Mouse (Mus musculus): ENCODE data around the gene Lcn5. TPM values are rescaled to one million over a fixed set of nuclear protein-coding genes. Genes with fewer than 3 reads are reported as not detected.
"Not testable (repeated sequence)": the region's sequence is repeated elsewhere in the genome, so short reads cannot be mapped to it uniquely, and the experiment has no call there.

The Lcn5 gene
- polyA plus RNA-seq, 1 experiment from 2014 or later: not detected

- DNase-seq (ENCODE audit: low spot score): peak; percentile 92
- H3K4me3 ChIP-seq (ENCODE audit: low read depth, low read length): peak within 1 kb of the TSS; percentile 81
- no peaks in the 10 kb centered on the region for H3K27me3 ChIP-seq (ENCODE audit: control insufficient read depth, insufficient read depth, low read length)
- peak; percentile 95 for ATAC-seq (replicated peaks; ENCODE audit: insufficient number of reproducible peaks, low FRiP score, low TSS enrichment, low read depth)
- H3K9ac ChIP-seq (replicated peaks; ENCODE audit: low read length): peak within 1 kb of the TSS; percentile 74
- under 1% methylated on average over 69 of the region's 78 CpGs for WGBS
- no peaks in the 10 kb centered on the region for H3K36me3 ChIP-seq (replicated peaks; ENCODE audit: control insufficient read depth, insufficient read depth, low read depth, low read length)
- peak within 1 kb of the TSS; percentile 91 for H3K4me2 ChIP-seq (ENCODE audit: low read depth, low read length)
- no peaks in the 10 kb centered on the region for H3K4me1 ChIP-seq (ENCODE audit: control insufficient read depth, insufficient read depth, low read length)
- peak within 1 kb of the TSS; percentile 56 for H3K27ac ChIP-seq (replicated peaks; ENCODE audit: low read depth, low read length)
- no peaks in the 10 kb centered on the region for H3K9me3 ChIP-seq (replicated peaks; ENCODE audit: control insufficient read depth, low read length)
These were observed 49.1 kb downstream of the Lcn5 start, which contains the start of gene Bmyc for GRCm38 (mm10) chr2:25706643-25707481. Bmyc (plus strand) TSS chr2:25706739.

- ATAC-seq (replicated peaks; ENCODE audit: insufficient number of reproducible peaks, low FRiP score, low TSS enrichment, low read depth) (no peak), DNase-seq (ENCODE audit: low spot score) (peak; percentile 56)
- H3K9ac ChIP-seq (replicated peaks; ENCODE audit: low read length): no peak overlapping the region
- no peak overlapping the region for H3K27ac ChIP-seq (replicated peaks; ENCODE audit: low read depth, low read length)
- H3K4me3 ChIP-seq (ENCODE audit: low read depth, low read length): no peak overlapping the region
- H3K4me2 ChIP-seq (ENCODE audit: low read depth, low read length): no peak overlapping the region
- WGBS: 69% methylated on average over 2 of the region's 2 CpGs
- H3K36me3 ChIP-seq (replicated peaks; ENCODE audit: control insufficient read depth, insufficient read depth, low read depth, low read length): no peaks in the 10 kb centered on the region
- H3K27me3 ChIP-seq (ENCODE audit: control insufficient read depth, insufficient read depth, low read length): no peaks in the 10 kb centered on the region
- H3K9me3 ChIP-seq (replicated peaks; ENCODE audit: control insufficient read depth, low read length): no peaks in the 10 kb centered on the region
- H3K4me1 ChIP-seq (ENCODE audit: control insufficient read depth, insufficient read depth, low read length): no peaks in the 10 kb centered on the region
These were observed 50.4 kb downstream of the Lcn5 start for GRCm38 (mm10) chr2:25708121-25708520.

- 97% methylated on average over 1 of the region's 1 CpGs for WGBS
- not testable (repeated sequence) for ATAC-seq (replicated peaks; ENCODE audit: insufficient number of reproducible peaks, low FRiP score, low TSS enrichment, low read depth); H3K4me1 ChIP-seq (ENCODE audit: control insufficient read depth, insufficient read depth, low read length); H3K4me2 ChIP-seq (ENCODE audit: low read depth, low read length); H3K4me3 ChIP-seq (ENCODE audit: low read depth, low read length); H3K36me3 ChIP-seq (replicated peaks; ENCODE audit: control insufficient read depth, insufficient read depth, low read depth, low read length); H3K27ac ChIP-seq (replicated peaks; ENCODE audit: low read depth, low read length); H3K27me3 ChIP-seq (ENCODE audit: control insufficient read depth, insufficient read depth, low read length); DNase-seq (ENCODE audit: low spot score); H3K9ac ChIP-seq (replicated peaks; ENCODE audit: low read length); H3K9me3 ChIP-seq (replicated peaks; ENCODE audit: control insufficient read depth, low read length)
These were observed 51.3 kb downstream of the Lcn5 start for GRCm38 (mm10) chr2:25709056-25709455.

GRCm38 (mm10) chr2:25709791-25710190, 52.0 kb downstream of the Lcn5 start:
- not testable (repeated sequence) for H3K4me3 ChIP-seq (ENCODE audit: low read depth, low read length); H3K9me3 ChIP-seq (replicated peaks; ENCODE audit: control insufficient read depth, low read length); ATAC-seq (replicated peaks; ENCODE audit: insufficient number of reproducible peaks, low FRiP score, low TSS enrichment, low read depth); H3K27me3 ChIP-seq (ENCODE audit: control insufficient read depth, insufficient read depth, low read length); H3K9ac ChIP-seq (replicated peaks; ENCODE audit: low read length); H3K36me3 ChIP-seq (replicated peaks; ENCODE audit: control insufficient read depth, insufficient read depth, low read depth, low read length); H3K4me1 ChIP-seq (ENCODE audit: control insufficient read depth, insufficient read depth, low read length); H3K27ac ChIP-seq (replicated peaks; ENCODE audit: low read depth, low read length); DNase-seq (ENCODE audit: low spot score); H3K4me2 ChIP-seq (ENCODE audit: low read depth, low read length)
- WGBS: 68% methylated on average over 2 of the region's 2 CpGs

Other genes with a start within 250 kb of the Lcn5 start
- not detected in 2 replicates for gene Fut7, start 234.7 kb upstream of the Lcn5 start, polyA plus RNA-seq (2014; fragmentation: Nextera tagmentation; extraction: Ambion mirVana)
- 2.2 TPM in 2 replicates for gene Abca2, start 229.2 kb upstream of the Lcn5 start, polyA plus RNA-seq (2014; fragmentation: Nextera tagmentation; extraction: Ambion mirVana)
- gene Clic3, start 201.1 kb upstream of the Lcn5 start, polyA plus RNA-seq (2014; fragmentation: Nextera tagmentation; extraction: Ambion mirVana): 0.71 TPM in 1 of 2 replicates, not detected in the other
- 12.4 and 14.3 TPM in 2 replicates for gene Paxx, start 196.9 kb upstream of the Lcn5 start, polyA plus RNA-seq (2014; fragmentation: Nextera tagmentation; extraction: Ambion mirVana)
- gene Ptgds, start 187.9 kb upstream of the Lcn5 start, polyA plus RNA-seq (2014; fragmentation: Nextera tagmentation; extraction: Ambion mirVana): 0.26 and 0.28 TPM in 2 replicates
- not detected in 2 replicates for gene Lcn12, start 164.0 kb upstream of the Lcn5 start, polyA plus RNA-seq (2014; fragmentation: Nextera tagmentation; extraction: Ambion mirVana)
- gene Fbxw5, start 157.2 kb upstream of the Lcn5 start, polyA plus RNA-seq (2014; fragmentation: Nextera tagmentation; extraction: Ambion mirVana): 51.1 and 56.4 TPM in 2 replicates
- gene C8g, start 156.2 kb upstream of the Lcn5 start, polyA plus RNA-seq (2014; fragmentation: Nextera tagmentation; extraction: Ambion mirVana): 3.8 and 4.3 TPM in 2 replicates
- 35.6 and 36.0 TPM in 2 replicates for gene Traf2, start 111.0 kb upstream of the Lcn5 start, polyA plus RNA-seq (2014; fragmentation: Nextera tagmentation; extraction: Ambion mirVana)
- gene Edf1, start 100.1 kb upstream of the Lcn5 start, polyA plus RNA-seq (2014; fragmentation: Nextera tagmentation; extraction: Ambion mirVana): 336 and 375 TPM in 2 replicates
- gene Mamdc4, start 83.1 kb upstream of the Lcn5 start, polyA plus RNA-seq (2014; fragmentation: Nextera tagmentation; extraction: Ambion mirVana): 1.2 and 8.5 TPM in 2 replicates
- 145 and 157 TPM in 2 replicates for gene Phpt1, start 82.7 kb upstream of the Lcn5 start, polyA plus RNA-seq (2014; fragmentation: Nextera tagmentation; extraction: Ambion mirVana)
- 0.07 and 0.25 TPM in 2 replicates for gene Ajm1, start 76.2 kb upstream of the Lcn5 start, polyA plus RNA-seq (2014; fragmentation: Nextera tagmentation; extraction: Ambion mirVana)
- gene Rabl6, start 49.4 kb upstream of the Lcn5 start, polyA plus RNA-seq (2014; fragmentation: Nextera tagmentation; extraction: Ambion mirVana): 44.3 and 46.0 TPM in 2 replicates
- gene Ccdc183, start 40.3 kb upstream of the Lcn5 start, polyA plus RNA-seq (2014; fragmentation: Nextera tagmentation; extraction: Ambion mirVana): 0.15 and 0.18 TPM in 2 replicates
- 17.5 and 18.7 TPM in 2 replicates for gene Tmem141, start 35.9 kb upstream of the Lcn5 start, polyA plus RNA-seq (2014; fragmentation: Nextera tagmentation; extraction: Ambion mirVana)
- 0.52 and 0.81 TPM in 2 replicates for gene Fcna, start 29.9 kb upstream of the Lcn5 start, polyA plus RNA-seq (2014; fragmentation: Nextera tagmentation; extraction: Ambion mirVana)
- gene Lcn8, start 4.8 kb upstream of the Lcn5 start, polyA plus RNA-seq (2014; fragmentation: Nextera tagmentation; extraction: Ambion mirVana): not detected in 2 replicates
- gene Lcn6, start 18.8 kb downstream of the Lcn5 start, polyA plus RNA-seq (2014; fragmentation: Nextera tagmentation; extraction: Ambion mirVana): not detected in 2 replicates
- gene Lcn10, start 24.8 kb downstream of the Lcn5 start, polyA plus RNA-seq (2014; fragmentation: Nextera tagmentation; extraction: Ambion mirVana): not detected in 2 replicates
- gene Obp2a, start 42.1 kb downstream of the Lcn5 start, polyA plus RNA-seq (2014; fragmentation: Nextera tagmentation; extraction: Ambion mirVana): not detected in 2 replicates
- 66.2 and 72.5 TPM in 2 replicates for gene Bmyc, start 48.8 kb downstream of the Lcn5 start, polyA plus RNA-seq (2014; fragmentation: Nextera tagmentation; extraction: Ambion mirVana)
- not detected in 2 replicates for gene Obp2b, start 79.1 kb downstream of the Lcn5 start, polyA plus RNA-seq (2014; fragmentation: Nextera tagmentation; extraction: Ambion mirVana)
- gene Lcn3, start 107.6 kb downstream of the Lcn5 start, polyA plus RNA-seq (2014; fragmentation: Nextera tagmentation; extraction: Ambion mirVana): not detected in 2 replicates
- gene Lcn11, start 119.1 kb downstream of the Lcn5 start, polyA plus RNA-seq (2014; fragmentation: Nextera tagmentation; extraction: Ambion mirVana): not detected in 2 replicates
- gene Gm13539, start 124.3 kb downstream of the Lcn5 start, polyA plus RNA-seq (2014; fragmentation: Nextera tagmentation; extraction: Ambion mirVana): not detected in 2 replicates
- not detected in 2 replicates for gene Glt6d1, start 157.9 kb downstream of the Lcn5 start, polyA plus RNA-seq (2014; fragmentation: Nextera tagmentation; extraction: Ambion mirVana)
- not detected in 2 replicates for gene Lcn9, start 165.2 kb downstream of the Lcn5 start, polyA plus RNA-seq (2014; fragmentation: Nextera tagmentation; extraction: Ambion mirVana)
- not detected in 2 replicates for gene Sohlh1, start 189.3 kb downstream of the Lcn5 start, polyA plus RNA-seq (2014; fragmentation: Nextera tagmentation; extraction: Ambion mirVana)
- 0.10 and 0.28 TPM in 2 replicates for gene Kcnt1, start 205.8 kb downstream of the Lcn5 start, polyA plus RNA-seq (2014; fragmentation: Nextera tagmentation; extraction: Ambion mirVana)

All from embryonic facial prominence, embryonic 11.5 days (tissue).